Mouse (Mus musculus): ENCODE results near the gene Cnbd2.

- TF ChIP-seq POLR2A (IDR thresholded peaks at IDR 0.05; ENCODE audit: insufficient read length, low read depth): no peak
- TF ChIP-seq MAX (IDR thresholded peaks at IDR 0.05; ENCODE audit: low read depth): no peak
- no peak for TF ChIP-seq TCF12 (IDR thresholded peaks at IDR 0.05; ENCODE audit: insufficient read depth, poor library complexity, severe bottlenecking)
- TF ChIP-seq E2F4 (IDR thresholded peaks at IDR 0.05; ENCODE audit: insufficient read depth): no peak
- no peak for TF ChIP-seq USF1 (IDR thresholded peaks at IDR 0.05; ENCODE audit: low read depth)
Observed at GRCm38 (mm10) chr2:156401331-156401730, 89.2 kb downstream of the Cnbd2 start.
